Mouse (Mus musculus): ENCODE data around the gene Rgs9bp.
"Not testable (repeated sequence)": the region's sequence is repeated elsewhere in the genome, so short reads cannot be mapped to it uniquely, and the experiment has no call there.

The Rgs9bp gene

DNA sequence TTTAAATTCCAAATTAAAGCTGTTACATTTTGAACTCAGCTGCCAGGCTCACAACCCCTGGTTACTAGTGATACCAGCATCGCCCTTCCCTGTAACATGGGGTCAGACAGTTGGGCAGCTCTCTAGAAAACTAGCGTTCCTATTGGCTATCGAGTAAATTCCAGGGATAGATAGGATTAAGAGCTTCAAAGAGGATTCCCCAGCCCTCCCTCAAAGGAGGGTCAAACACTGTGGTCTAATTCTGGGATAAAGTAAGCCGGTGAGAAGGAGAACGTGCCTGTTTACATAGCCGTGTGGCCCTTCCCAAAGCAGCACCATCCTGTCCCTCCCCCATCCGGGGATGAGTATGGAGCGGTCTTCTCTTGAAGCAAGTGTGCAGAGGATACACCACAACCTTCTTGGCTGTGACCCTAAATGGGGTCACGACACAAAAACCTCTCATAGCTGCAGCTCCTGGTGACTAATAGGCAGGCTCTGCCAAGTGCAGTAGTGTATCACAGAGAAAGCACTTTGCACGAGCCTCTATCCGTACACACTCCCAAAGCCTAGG lies 1.8 kb downstream of the Rgs9bp start:
- no peak for DNase-seq (ENCODE audit: low read depth, low spot score)

DNA sequence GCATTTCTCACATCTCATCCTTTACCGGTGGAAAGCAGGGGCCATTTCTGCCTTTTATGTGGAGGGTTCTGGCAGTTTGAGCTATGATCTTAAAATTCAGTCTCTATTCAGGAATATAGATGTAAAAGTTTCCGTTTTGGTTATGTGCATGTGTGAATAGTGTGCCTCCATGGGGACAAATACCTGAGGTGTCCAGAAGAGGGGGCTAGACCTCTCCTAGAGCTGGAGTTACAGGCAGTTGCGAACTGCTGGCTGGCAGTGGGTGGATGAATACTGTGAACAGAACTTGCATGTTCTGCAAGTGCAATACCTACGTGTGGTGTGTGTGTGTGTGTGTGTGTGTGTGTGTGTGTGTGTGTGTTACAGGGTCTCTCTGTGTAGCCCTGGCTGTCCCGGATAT lies 2.7 kb downstream of the Rgs9bp start:
- no peak for DNase-seq (ENCODE audit: low read depth, low spot score)

DNA sequence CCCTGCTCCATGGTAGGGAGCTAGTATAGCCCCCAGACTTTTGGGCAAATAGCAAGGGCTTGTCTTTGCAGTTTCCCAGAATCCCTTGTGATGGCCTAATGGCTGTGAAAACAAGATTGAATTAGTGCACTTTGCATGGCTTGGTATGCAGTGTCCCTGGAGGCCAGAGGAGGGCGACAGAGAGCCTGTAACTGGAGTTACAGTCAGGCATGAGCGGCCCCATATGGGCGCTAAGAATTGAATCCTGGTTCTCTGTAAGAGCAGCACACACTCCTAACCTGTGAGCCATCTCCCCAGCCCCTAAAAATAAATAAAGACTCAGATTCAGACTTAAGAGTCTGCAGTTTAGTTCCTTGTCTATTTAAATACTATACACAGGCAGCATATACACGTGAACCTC lies 5.5 kb downstream of the Rgs9bp start:
- peak; percentile 65 for DNase-seq (ENCODE audit: low read depth, low spot score)

DNA sequence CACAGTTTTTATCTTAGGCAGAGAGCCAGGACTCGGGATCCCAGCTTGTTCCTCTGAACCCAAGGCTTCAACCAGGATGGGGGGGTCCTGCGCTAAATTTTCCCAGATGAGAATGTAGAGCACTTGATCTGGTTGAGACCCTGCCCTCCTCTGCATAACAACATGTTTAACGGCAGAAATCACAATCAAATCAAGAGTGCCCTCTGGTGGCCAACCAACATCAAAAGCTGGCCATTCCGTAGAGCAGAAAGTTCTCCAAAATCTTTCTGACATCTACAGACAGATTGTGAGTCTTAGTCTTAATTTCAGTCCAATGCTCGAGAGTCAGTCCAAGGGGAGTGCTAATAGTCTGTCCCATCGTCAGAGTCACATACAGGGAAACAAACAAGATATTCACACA lies 14.5 kb downstream of the Rgs9bp start:
- not testable (repeated sequence) for DNase-seq (ENCODE audit: low read depth, low spot score)

DNA sequence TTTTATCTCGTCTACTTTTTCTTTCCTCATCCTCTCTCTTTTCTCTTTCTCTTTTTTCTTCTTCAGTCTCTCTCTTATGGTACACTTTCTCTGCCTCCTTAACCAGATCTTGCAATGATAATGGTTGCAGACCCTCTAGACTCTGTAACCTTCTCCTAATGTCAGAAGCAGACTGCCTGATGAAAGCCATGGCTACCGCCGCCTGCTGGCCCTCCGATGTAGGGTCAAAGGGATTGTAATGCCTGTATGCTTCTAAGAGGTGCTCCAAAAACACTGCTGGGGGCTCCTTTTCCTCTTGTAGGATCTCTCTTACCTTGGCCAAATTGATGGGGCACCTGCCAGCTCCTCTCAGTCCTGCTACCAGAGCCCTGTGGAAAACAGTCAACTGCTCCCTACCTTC lies 15.7 kb downstream of the Rgs9bp start:
- not testable (repeated sequence) for DNase-seq (ENCODE audit: low read depth, low spot score)

DNA sequence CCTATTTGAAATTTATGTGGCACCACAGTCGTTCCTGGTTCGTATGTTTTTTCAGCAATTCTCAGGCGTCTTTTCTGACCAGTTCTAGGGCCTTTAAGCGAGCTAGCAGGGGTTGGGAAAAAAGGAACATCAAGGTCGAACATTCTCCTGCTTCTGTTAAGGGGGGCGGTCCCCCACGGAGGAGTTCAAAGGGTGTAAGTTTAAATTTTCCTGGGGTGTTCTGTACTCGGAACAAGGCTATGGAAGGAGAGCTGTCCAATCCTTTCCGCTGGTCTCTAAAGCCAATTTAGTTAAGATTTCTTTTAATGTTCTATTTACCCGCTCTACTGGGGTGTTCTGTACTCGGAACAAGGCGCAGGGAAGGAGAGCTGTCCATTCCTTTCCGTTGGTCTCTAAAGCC lies 19.4 kb downstream of the Rgs9bp start:
- DNase-seq (ENCODE audit: low read depth, low spot score) = not testable (repeated sequence)

DNA sequence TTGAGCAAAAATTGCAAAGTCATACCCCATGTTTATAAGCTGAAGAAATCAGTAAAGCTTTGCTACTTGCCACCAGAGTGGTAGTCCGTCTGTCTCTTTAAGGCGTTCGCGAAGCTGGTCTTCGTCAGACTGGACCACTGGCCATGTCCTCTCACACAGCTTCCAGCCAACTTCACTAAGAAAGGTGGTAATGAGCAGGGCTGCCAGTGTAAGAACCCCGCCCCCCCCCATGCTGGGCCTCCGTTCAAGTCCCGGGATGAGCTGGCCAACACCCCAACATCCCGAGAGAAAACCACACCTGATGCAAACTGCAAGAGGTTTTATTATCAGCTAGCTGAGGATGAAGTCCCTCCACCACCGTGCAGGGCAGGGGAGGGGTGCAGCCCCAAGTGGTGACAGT lies 20.5 kb downstream of the Rgs9bp start:
- not testable (repeated sequence) for DNase-seq (ENCODE audit: low read depth, low spot score)

DNA sequence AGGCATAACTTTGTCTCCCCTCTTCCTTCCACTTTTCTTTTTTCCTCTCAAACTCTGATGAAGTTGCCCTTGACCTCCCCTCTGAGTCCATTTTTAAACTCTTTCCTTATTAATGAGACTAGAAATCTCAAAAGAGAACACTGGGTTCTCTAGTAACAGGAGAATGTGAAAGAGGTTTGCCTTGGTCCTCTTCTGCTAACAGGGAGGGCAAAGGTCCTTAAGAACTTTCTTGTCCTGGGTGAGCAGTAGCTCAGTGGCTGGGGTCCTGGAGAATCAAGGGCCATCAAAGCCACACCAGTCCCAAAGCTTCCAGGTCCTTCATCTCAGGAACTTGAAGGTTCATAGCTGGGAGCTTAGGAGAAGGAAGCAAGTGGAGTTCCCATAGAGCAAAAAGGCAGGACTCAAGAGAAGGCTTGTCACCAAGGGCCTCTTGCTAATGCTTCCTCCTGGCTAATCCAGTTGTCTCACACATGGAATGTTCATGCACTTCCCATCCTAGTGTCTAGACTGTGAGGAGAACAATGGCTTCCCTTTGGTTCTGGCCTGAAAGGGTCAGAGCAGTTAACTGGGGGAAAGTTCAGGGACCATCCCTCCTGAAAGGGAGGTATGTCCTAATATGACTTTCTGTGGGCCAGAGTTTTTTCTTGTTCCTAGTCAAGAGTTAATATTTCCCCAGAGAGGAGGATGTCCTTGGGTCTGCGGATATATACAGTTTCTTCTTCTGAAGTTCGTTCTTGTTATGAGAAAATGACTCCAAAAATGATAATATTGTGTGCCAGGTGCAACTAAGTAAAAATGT lies 21.1 kb downstream of the Rgs9bp start:
- DNase-seq (ENCODE audit: low read depth, low spot score) = no peak

DNA sequence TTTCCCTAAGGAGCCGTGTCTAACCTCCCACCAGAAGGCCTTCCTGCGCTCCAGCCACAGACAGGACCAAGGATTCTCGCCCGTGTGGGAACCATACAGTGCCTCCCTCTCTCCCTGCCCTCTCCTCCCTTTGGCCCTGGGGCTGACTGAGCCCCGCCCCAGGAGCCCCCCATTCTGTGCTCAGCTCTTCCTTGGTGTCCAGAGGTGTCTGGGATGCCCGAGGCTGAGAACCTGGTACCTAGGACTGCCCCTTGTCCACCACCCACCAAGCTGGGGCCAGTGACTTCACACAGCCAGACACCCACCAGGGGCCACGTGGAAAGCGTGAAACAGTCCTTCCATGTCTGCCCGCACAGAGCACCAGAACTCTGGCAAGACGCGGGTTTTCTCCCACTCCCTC lies 22.3 kb downstream of the Rgs9bp start:
- DNase-seq (ENCODE audit: low read depth, low spot score) = no peak

DNA sequence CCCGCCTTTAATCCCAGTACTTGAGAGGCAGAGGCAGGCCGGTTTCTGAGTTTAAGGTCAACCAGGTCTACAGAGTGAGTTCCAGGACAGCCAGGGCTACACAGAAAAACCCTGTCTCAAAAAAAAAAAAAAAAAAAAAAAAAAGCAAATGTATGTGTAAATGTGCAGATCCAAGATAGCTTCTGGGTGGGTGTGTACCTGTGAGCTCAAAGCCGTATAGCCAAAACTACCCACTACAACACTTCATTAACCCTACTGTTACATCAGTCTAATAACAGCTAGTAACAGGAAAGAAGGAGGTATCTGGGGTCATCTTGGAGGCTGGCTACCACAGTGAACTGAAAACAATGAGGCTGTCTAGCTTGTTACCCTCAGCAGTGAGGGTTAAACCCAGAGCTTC lies 25.5 kb downstream of the Rgs9bp start:
- no peak for DNase-seq (ENCODE audit: low read depth, low spot score)

DNA sequence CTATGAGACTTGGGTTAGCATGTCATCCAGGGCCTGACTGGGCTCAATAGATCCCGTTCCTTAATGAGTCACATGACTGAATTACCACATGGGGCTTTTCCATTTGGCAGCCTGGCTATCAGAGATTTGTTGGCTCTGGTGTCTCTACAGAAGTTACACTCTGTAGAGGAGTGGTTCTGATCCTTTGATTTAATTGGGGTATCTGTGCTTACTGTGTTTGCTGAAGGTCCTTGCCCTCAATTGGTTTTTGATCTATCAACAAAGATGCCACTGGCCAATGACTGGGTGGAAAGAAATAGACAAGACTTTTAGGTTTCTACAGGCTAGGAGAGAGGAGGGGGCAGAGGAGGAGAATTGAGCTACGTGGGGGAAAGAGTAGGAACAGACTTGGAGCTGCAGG lies 26.7 kb downstream of the Rgs9bp start:
- DNase-seq (ENCODE audit: low read depth, low spot score) = no peak

DNA sequence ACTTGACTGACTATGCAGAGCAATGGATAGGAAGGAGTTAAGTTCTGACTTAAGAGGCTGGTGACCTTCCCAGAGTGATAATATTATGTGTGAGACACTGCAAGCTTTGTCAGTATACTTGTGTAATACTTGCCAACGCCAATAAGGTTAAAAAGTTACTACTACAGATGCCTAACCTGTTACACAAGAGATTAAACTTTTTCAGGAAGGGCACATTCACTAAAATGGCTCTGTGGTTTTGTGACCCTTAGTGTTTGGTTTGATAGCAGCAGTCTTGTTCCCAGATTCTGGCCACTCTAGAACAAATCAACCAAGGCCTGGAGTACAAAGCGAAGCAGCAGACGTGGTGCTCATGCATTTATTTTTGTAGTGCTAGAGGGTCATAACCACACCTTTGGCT lies 27.8 kb downstream of the Rgs9bp start:
- DNase-seq (ENCODE audit: low read depth, low spot score) = no peak

DNA sequence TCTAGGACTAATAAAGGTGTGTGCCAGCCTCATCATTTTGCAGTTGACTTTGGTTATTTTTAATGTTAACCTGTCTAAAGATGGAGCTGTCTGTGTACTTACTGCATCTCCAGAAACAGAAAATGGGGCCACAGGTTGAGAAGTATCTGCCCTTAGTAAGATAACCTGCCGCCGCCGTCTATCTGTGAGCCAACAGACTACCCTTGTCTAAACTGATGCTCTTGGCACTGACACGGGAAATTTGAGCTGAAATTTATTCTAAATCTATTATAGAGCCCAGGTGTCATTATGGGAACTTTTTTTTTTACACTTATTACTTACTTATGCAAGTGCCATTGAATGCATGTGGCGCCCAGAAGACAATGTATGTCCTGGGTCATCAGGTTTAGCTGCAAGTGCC lies 28.5 kb downstream of the Rgs9bp start:
- no peak for DNase-seq (ENCODE audit: low read depth, low spot score)

DNA sequence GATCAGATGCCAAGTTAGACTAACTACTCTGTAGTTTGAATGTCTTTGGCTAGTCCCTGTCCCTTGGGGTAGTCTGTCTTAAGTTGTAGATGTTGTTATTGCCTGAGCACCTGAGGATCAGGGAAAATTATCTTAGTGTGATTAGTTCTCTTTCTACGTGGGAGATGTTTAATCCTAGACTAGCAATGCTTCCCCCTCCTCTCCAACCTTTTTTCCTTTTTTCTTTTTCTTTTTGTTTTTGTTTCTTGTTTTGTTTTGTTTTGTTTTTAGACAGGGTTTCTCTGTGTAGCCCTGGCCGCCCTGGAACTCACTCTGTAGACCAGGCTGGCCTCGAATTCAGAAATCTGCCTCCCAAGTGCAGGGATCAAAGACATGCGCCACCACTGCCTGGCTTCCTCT lies 29.2 kb downstream of the Rgs9bp start, which contains the start of gene Nudt19:
TSS of gene Nudt19 (minus strand) at position 100 of the 399 bp plus-strand sequence.
- no peak for DNase-seq (ENCODE audit: low read depth, low spot score)

DNA sequence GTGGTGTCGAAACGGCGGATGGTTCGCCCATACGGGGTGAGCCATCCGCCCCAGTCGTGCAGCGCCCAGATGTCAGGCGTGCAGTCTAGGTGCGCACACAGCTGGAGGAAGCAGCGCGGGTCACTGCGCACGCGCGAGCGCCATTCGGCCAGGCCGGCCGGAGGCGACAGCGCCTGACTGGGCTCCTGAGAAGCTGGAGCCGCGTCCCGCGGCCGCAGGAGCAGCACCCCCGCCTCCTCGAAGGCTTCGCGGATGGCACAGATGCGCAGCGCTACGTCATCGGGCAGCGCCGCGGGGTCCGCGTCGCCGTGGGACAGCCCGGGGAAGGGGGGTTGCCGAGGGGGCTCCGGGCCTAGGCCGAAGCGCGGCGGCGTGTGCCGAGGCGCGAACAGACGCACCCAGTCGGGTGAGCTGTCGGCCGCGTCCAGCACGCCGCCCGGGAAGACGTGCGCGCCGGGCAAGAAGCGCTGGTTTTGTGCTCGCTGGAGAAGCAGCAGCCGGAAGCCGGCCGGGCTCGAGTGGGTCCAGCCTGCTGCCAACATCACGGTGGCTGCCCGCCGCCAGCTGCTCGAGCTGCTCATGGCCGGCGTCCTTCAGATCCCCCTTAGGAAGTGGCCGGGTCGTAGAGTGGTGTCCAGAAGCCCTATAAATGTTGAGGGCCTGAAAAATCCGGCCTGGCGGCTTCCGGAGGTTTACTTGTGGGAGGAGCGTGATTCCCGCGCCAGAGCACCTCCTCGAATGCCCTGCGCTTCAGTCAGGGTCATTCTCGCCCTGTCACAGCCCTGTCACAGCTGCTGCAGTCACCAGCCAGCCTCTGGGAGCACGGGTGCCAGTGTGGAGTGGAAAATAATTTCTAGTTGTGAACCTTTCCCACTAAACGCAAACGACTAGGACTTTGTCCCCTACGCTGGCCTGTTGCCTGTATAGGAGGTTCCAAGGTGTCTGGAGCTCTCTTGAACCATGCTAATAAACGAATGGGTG lies 29.9 kb downstream of the Rgs9bp start:
- peak; percentile 90 for DNase-seq (ENCODE audit: low read depth, low spot score)

DNA sequence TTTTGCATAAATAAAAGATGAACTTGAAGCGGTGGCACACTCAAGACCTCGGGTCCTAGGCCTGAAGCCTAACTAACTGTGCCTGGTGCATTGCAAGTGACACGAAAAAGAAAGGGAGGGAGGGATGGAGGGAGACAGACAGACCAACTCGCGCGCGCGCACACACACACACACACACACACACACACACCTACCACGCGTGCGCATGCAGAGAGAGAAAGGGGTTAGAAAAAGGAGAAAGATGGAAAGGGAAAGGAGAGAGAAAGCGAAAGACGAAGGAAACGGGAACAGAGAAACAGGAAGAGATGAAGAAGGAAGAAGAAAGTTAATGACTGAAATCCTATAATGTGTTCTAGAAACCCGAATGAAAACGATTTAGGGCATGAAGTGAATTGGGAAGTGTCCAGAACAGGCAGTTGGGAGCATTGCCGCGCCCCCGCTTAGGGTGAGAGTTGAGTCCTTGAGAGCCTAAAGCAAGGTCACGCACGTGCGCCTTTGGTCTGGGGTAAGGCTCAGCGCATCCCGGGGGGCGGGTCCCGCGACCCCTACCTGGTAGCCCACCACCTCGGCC lies 30.7 kb downstream of the Rgs9bp start:
- DNase-seq (ENCODE audit: low read depth, low spot score) = peak; percentile 43

DNA sequence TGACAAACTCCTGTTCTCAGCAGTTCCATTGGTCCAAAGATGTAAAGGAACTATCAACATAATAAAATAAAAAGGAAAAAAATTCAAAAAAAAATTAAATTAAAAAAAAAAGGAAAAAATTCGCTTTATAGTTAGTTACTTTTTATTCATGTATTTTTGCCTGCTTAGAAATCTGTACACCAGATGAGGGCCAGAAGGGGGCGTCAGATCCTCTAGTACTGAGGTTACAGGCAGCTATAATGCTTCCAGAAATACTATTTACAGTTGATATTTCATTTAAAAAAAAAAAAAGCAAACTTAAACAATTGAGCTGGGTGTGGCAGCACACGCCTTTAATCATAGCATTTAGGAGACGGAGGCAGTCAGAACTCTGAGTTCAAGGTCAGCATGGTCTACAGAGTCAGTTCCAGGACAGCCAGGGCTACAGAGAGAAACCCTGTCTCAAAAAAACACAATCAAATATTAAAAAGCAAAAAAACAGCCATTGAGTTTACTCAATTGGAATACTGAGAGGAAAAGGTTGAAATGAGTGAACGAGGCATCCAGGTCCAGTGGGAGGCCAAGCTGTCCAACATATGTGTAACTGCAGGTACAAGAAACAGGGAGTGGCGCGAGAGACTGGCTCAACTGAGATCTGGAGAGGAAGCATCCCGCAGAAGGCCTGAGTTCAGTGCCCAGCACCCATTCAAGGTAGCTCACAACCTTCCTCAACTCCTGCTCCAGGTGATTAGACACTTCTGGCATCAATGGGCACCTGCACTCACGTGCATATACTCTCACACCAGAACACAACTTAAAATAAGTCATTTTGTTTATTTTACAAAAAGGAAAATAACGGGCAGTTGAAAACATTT lies 31.4 kb downstream of the Rgs9bp start:
- no peak for DNase-seq (ENCODE audit: low read depth, low spot score)

DNA sequence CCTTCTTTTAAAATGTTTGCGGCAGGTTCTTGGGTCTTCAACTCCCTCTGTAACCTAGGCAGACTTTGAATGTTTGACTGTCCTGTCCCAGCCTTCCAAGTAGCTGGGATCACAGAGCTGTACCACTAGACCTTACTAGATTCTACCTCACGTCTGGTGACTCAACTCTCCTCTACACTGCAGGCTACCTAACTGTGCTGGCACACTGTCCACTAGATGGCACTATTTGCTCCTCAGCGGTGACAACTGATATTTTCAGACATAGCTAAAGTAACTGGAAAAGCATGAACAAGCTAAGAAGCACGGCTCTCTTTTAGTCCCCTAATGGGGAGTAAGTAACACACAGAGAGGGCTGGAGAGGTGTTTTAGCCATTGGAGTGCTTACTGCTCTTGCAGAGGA lies 39.5 kb downstream of the Rgs9bp start:
- no peak for DNase-seq (ENCODE audit: low read depth, low spot score)

DNA sequence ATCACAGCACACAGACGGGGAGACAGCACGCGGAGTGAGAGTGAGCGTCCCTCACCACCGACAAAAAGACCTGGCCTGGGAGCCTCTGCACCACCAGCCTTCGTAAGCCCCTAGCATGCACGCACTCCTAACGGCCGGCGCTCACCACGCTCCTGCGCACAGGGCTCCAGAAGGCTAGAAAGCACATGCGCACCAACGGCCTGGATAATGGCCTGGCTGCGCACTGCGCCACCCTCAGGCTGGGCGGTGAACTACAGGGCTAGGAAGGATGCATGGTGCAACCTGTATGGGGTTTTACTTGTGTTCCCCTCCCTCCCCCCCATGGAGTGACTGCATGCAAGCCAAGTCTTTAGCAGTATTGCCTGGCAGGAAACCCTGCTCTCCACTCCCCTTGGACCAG lies 47.8 kb downstream of the Rgs9bp start, which contains the start of gene Tdrd12:
TSS of gene Tdrd12 (minus strand) at position 184 of the 400 bp plus-strand sequence.
- peak; percentile 91 for DNase-seq (ENCODE audit: low read depth, low spot score)

DNA sequence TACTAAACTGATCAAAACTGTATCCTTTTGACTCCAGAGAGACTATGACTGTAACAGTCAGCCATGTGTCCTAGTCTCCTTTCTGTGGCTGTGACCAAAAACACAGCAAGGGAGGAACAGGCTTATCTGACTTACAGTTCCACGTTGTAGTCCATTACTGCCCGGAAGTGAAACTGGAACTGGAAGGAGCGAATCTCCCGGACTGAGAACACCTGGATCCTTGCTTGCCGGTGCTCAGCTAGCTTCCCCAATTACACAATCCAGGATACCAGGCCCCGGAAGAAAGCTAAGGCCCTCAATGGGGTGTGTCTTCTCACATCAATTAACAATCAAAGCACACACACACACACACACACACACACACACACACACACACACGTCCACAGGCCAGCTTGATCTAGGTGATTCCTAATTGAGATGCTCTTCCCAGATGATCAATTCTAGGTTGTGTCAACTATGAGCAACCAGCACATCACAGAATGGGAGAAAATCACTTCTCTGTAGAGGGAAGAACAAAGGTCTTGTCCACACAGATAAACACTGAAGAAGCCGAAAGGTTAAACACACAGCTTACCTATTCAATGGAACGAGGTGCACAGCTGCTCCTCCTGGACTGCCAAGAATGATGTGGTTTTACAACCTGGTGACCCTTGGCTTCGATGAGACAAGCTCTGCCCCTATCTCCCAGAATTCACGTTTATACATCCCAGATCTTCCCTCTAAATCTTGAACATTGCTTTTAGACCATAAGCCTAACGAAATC lies 49.5 kb downstream of the Rgs9bp start:
- no peak for DNase-seq (ENCODE audit: low read depth, low spot score)

Data from WW6 (cell line).